Mouse (Mus musculus) heart, adult 11 months (tissue): ENCODE data around the gene Itga9.
A peak's percentile ranks its signal among the peaks of the same experiment; 100 is the strongest.

Experiments
- DNase-seq: peaks from one replicate; pipeline ENCODE4 v3.0.0; 2022

Itga9 gene

GRCm38 (mm10) chr9:118607701-118608401 is 1.4 kb downstream of the Itga9 start:
- DNase-seq, result peak; percentile 91

GRCm38 (mm10) chr9:118608556-118608955 is 2.1 kb downstream of the Itga9 start:
- DNase-seq, result peak; percentile 93

GRCm38 (mm10) chr9:118610060-118610459 is 3.6 kb downstream of the Itga9 start:
- DNase-seq, result peak; percentile 95

- DNase-seq, result peak; percentile 98
Measured at GRCm38 (mm10) chr9:118611111-118611541, 4.6 kb downstream of the Itga9 start.

- peak; percentile 93 for DNase-seq
Measured at GRCm38 (mm10) chr9:118611958-118612581, 5.6 kb downstream of the Itga9 start.

- no peak for DNase-seq
Measured at GRCm38 (mm10) chr9:118617237-118617636, 10.7 kb downstream of the Itga9 start.

GRCm38 (mm10) chr9:118618732-118619250 is 12.3 kb downstream of the Itga9 start:
- peak; percentile 96 for DNase-seq

GRCm38 (mm10) chr9:118620807-118621206 is 14.3 kb downstream of the Itga9 start:
- no peak for DNase-seq

- DNase-seq, result no peak
Measured at GRCm38 (mm10) chr9:118621691-118622090, 15.2 kb downstream of the Itga9 start.

- DNase-seq, result peak; percentile 97
Measured at GRCm38 (mm10) chr9:118622376-118623166, 16.1 kb downstream of the Itga9 start.

GRCm38 (mm10) chr9:118623483-118623882 is 17.0 kb downstream of the Itga9 start:
- DNase-seq, result no peak

GRCm38 (mm10) chr9:118624146-118624545 is 17.7 kb downstream of the Itga9 start:
- no peak for DNase-seq

GRCm38 (mm10) chr9:118629763-118630379 is 23.4 kb downstream of the Itga9 start:
- no peak for DNase-seq

- peak; percentile 94 for DNase-seq
Measured at GRCm38 (mm10) chr9:118631775-118632757, 25.6 kb downstream of the Itga9 start.

GRCm38 (mm10) chr9:118632758-118633143 is 26.3 kb downstream of the Itga9 start:
- peak; percentile 94 for DNase-seq

GRCm38 (mm10) chr9:118638642-118639210 is 32.2 kb downstream of the Itga9 start:
- DNase-seq, result peak; percentile 94

GRCm38 (mm10) chr9:118645698-118646355 is 39.3 kb downstream of the Itga9 start:
- no peak for DNase-seq

- peak; percentile 95 for DNase-seq
Measured at GRCm38 (mm10) chr9:118647495-118647894, 41.0 kb downstream of the Itga9 start.

- no peak for DNase-seq
Measured at GRCm38 (mm10) chr9:118650976-118651375, 44.5 kb downstream of the Itga9 start.

GRCm38 (mm10) chr9:118651939-118652338 is 45.4 kb downstream of the Itga9 start:
- DNase-seq, result peak; percentile 92

- DNase-seq, result no peak
Measured at GRCm38 (mm10) chr9:118653436-118653835, 46.9 kb downstream of the Itga9 start.
